In genomic region chr3:135422232-135422855, GRCm38 (mm10) we compare ENCODE assay signal across 8 mouse cellular contexts. TPM values are rescaled to one million over a fixed set of nuclear protein-coding genes. Genes with fewer than 3 reads are reported as not detected.
DNase-seq lines count a peak whose midpoint lies in the region; ATAC-seq and TF ChIP-seq lines count a peak whose summit lies in the region.

No protein-coding gene starts in this region.

- no peak for DNase-seq in cerebellum, adult 2 months
- no peak for DNase-seq in cerebellum, adult 9-10 months
- no peak for DNase-seq in neural tube, embryonic 11.5 days (ENCODE audit: low spot score)
- DNase-seq in neural tube, embryonic 10.5 days (ENCODE audit: extremely low spot score, low spot score) = no peak
- DNase-seq in limb, embryonic 14.5 days (ENCODE audit: low spot score) = no peak
- DNase-seq in layer of hippocampus, postnatal 10 days (ENCODE audit: low spot score in 2 of 2) = no peak

- H3K9me3 ChIP-seq in neural tube, embryonic 11.5 days (ENCODE audit: control insufficient read depth, low read length) = no peaks in the 10 kb centered on the region
- H3K9me3 ChIP-seq in limb, embryonic 14.5 days (ENCODE audit: control insufficient read depth, low read length) = no peaks in the 10 kb centered on the region
- no peaks in the 10 kb centered on the region for H3K9me3 ChIP-seq in stomach, embryonic 16.5 days (replicated peaks; ENCODE audit: control insufficient read depth, low read length)

- H3K4me1 ChIP-seq in cerebellum, adult 2 months (ENCODE audit: control insufficient read depth, insufficient read depth, low read length) = no peaks in the 10 kb centered on the region; the same call in 1 of the 2 replicates
- H3K4me1 ChIP-seq in neural tube, embryonic 11.5 days (ENCODE audit: control insufficient read depth, insufficient read depth, low read length) = peaks cover 8% of the 10 kb centered on the region; the same call in 1 of the 2 replicates
- H3K4me1 ChIP-seq in limb, embryonic 14.5 days (ENCODE audit: control insufficient read depth, insufficient read depth, low read length) = peaks cover 6% of the 10 kb centered on the region; the same call in 1 of the 2 replicates
- 0 out of 2 replicates have a peak, but pooled peaks cover 9% of the 10 kb centered on the region for H3K4me1 ChIP-seq in stomach, embryonic 16.5 days (ENCODE audit: control insufficient read depth, insufficient read depth, low read length)

- no peak for TF ChIP-seq POLR2A in cerebellum, adult 2 months (IDR thresholded peaks at IDR 0.05; ENCODE audit: borderline replicate concordance, insufficient read depth, low read length)
- TF ChIP-seq POLR2A in limb, embryonic 14.5 days (IDR thresholded peaks at IDR 0.05; ENCODE audit: borderline replicate concordance, extremely low read depth, insufficient read depth, insufficient read length) = no peak

- H3K27ac ChIP-seq in cerebellum, adult 2 months (ENCODE audit: insufficient read depth, low read length) = peak overlapping the region; percentile 26
- H3K27ac ChIP-seq in neural tube, embryonic 11.5 days (ENCODE audit: low read depth, low read length) = peak overlapping the region; percentile 83
- H3K27ac ChIP-seq in limb, embryonic 14.5 days (replicated peaks; ENCODE audit: low read depth, low read length) = peak overlapping the region; percentile 91
- peak overlapping the region; percentile 94 for H3K27ac ChIP-seq in stomach, embryonic 16.5 days (ENCODE audit: low read length)

- WGBS in cerebellum, adult 2 months = 11% methylated on average over 8 of the region's 8 CpGs
- 31% methylated on average over 8 of the region's 8 CpGs for WGBS in neural tube, embryonic 11.5 days
- 32% methylated on average over 8 of the region's 8 CpGs for WGBS in limb, embryonic 14.5 days
- WGBS in stomach, embryonic 16.5 days = 11% methylated on average over 8 of the region's 8 CpGs

- H3K9ac ChIP-seq in neural tube, embryonic 11.5 days (ENCODE audit: low read length) = peak overlapping the region; percentile 81
- H3K9ac ChIP-seq in limb, embryonic 14.5 days (ENCODE audit: low read depth, low read length, severe bottlenecking) = peak overlapping the region; percentile 76
- H3K9ac ChIP-seq in stomach, embryonic 16.5 days (ENCODE audit: low read length) = peak overlapping the region; percentile 88

- TF ChIP-seq CTCF in cerebellum, adult 2 months (IDR thresholded peaks at IDR 0.05; ENCODE audit: borderline replicate concordance, insufficient read depth, low read depth, low read length) = no peak

- H3K36me3 ChIP-seq in neural tube, embryonic 11.5 days (ENCODE audit: control insufficient read depth, insufficient read depth, low read length) = no peaks in the 10 kb centered on the region
- no peaks in the 10 kb centered on the region for H3K36me3 ChIP-seq in limb, embryonic 14.5 days (ENCODE audit: control insufficient read depth, insufficient read depth, low read length)
- no peaks in the 10 kb centered on the region for H3K36me3 ChIP-seq in stomach, embryonic 16.5 days (ENCODE audit: control insufficient read depth, insufficient read depth, low read length)

- no peak; the same call in 1 of the 2 replicates for ATAC-seq in neural tube, embryonic 11.5 days (ENCODE audit: insufficient read depth, low FRiP score, low TSS enrichment)
- no peak for ATAC-seq in limb, embryonic 14.5 days (ENCODE audit: low FRiP score, low read depth)
- ATAC-seq in stomach, embryonic 16.5 days (ENCODE audit: insufficient read depth, low FRiP score) = no peak
- no peak for ATAC-seq in cerebellum, adult (ENCODE audit: insufficient number of reproducible peaks, low FRiP score, low TSS enrichment)

- peak overlapping the region; percentile 79 for H3K4me2 ChIP-seq in neural tube, embryonic 11.5 days (ENCODE audit: low read depth)
- peak overlapping the region; percentile 71 for H3K4me2 ChIP-seq in limb, embryonic 14.5 days (replicated peaks; ENCODE audit: low read depth, low read length, severe bottlenecking)
- H3K4me2 ChIP-seq in stomach, embryonic 16.5 days (ENCODE audit: low read depth, low read length) = peak overlapping the region; percentile 60

- H3K27me3 ChIP-seq in cerebellum, adult 2 months (ENCODE audit: control insufficient read depth, insufficient read depth, low read length) = no peaks in the 10 kb centered on the region
- H3K27me3 ChIP-seq in neural tube, embryonic 11.5 days (ENCODE audit: control insufficient read depth, insufficient read depth, low read length) = no peaks in the 10 kb centered on the region
- H3K27me3 ChIP-seq in limb, embryonic 14.5 days (ENCODE audit: control insufficient read depth, insufficient read depth, low read length) = no peaks in the 10 kb centered on the region
- H3K27me3 ChIP-seq in stomach, embryonic 16.5 days (ENCODE audit: control insufficient read depth, insufficient read depth, low read length) = no peaks in the 10 kb centered on the region

- peak overlapping the region; percentile 78 for H3K4me3 ChIP-seq in cerebellum, adult 2 months (replicated peaks; ENCODE audit: insufficient read depth, low read depth, low read length)
- H3K4me3 ChIP-seq in neural tube, embryonic 11.5 days (ENCODE audit: low read depth, low read length) = peak overlapping the region; percentile 75
- peak overlapping the region; percentile 65 for H3K4me3 ChIP-seq in limb, embryonic 14.5 days (replicated peaks; ENCODE audit: low read length)
- H3K4me3 ChIP-seq in stomach, embryonic 16.5 days (replicated peaks; ENCODE audit: low read length) = peak overlapping the region; percentile 81

RNA-seq across cellular contexts. Expression of gene Cisd2, which starts 1.4 kb away (rescaled TPM):
- 48.6 and 51.3 TPM in 2 replicates for polyA plus RNA-seq in cerebellum, adult 2 months (2012; rRNA removed)
- 66.5 and 72.8 TPM in 2 replicates for polyA plus RNA-seq in neural tube, embryonic 11.5 days (2014; fragmentation: Nextera tagmentation; extraction: Ambion mirVana)
- polyA plus RNA-seq in limb, embryonic 14.5 days (2012; rRNA removed) = 37.1 and 44.6 TPM in 2 replicates
- 46.9 and 49.7 TPM in 2 replicates for polyA plus RNA-seq in limb, embryonic 14.5 days (2014; fragmentation: Nextera tagmentation; extraction: Ambion mirVana)
- 52.9 and 59.7 TPM in 2 replicates for polyA plus RNA-seq in stomach, embryonic 16.5 days (2015; fragmentation: Nextera tagmentation; extraction: Ambion mirVana)
- total RNA-seq in layer of hippocampus, postnatal 10 days (2021) = 10 to 100 TPM; 34.9 to 39.1 TPM

RNA-seq across cellular contexts. Expression of gene Ube2d3, which starts 15.6 kb away (rescaled TPM):
- 181 and 187 TPM in 2 replicates for polyA plus RNA-seq in cerebellum, adult 2 months (2012; rRNA removed)
- 642 and 652 TPM in 2 replicates for polyA plus RNA-seq in neural tube, embryonic 11.5 days (2014; fragmentation: Nextera tagmentation; extraction: Ambion mirVana)
- 376 and 429 TPM in 2 replicates for polyA plus RNA-seq in limb, embryonic 14.5 days (2012; rRNA removed)
- polyA plus RNA-seq in limb, embryonic 14.5 days (2014; fragmentation: Nextera tagmentation; extraction: Ambion mirVana) = 518 and 519 TPM in 2 replicates
- polyA plus RNA-seq in stomach, embryonic 16.5 days (2015; fragmentation: Nextera tagmentation; extraction: Ambion mirVana) = 456 and 465 TPM in 2 replicates
- total RNA-seq in layer of hippocampus, postnatal 10 days (2021) = 100 to 1,000 TPM; 258 to 279 TPM

Comparison
In these comparisons a context has a peak if more than half of its experiments do, and no peak if none do; other contexts are left out.
1. H3K27ac ChIP-seq: peak in every context shown above with its lines; median percentile 94 in stomach, embryonic 16.5 days; 91 in limb, embryonic 14.5 days; 83 in neural tube, embryonic 11.5 days; 26 in cerebellum, adult 2 months.